Mouse (Mus musculus) c-Kit-positive CD71-positive TER-119-positive erythroid progenitor cells, embryonic 14.5 days (primary cell): Measurements from ENCODE around the gene Havcr2.
A peak's percentile ranks its signal among the peaks of the same experiment; 100 is the strongest.
"Not testable (repeated sequence)": the region's sequence is repeated elsewhere in the genome, so short reads cannot be mapped to it uniquely, and the experiment has no call there.

Experiments used
- DNase-seq: peaks from one replicate; pipeline ENCODE4 v3.0.0-alpha.2; 2013; ENCODE audit warnings: low spot score

Gene Havcr2

GRCm38 (mm10) chr11:46454453-46455045 is at the start of gene Havcr2:
TSS of gene Havcr2 (plus strand) at chr11:46454935.
- DNase-seq: peak; percentile 67

- no peak for DNase-seq
These were observed 49.7 kb upstream of the Havcr2 start for GRCm38 (mm10) chr11:46404986-46405385.

GRCm38 (mm10) chr11:46406721-46407120 is 48.0 kb upstream of the Havcr2 start:
- no peak for DNase-seq

GRCm38 (mm10) chr11:46410018-46410563 is 44.6 kb upstream of the Havcr2 start:
- no peak for DNase-seq

- DNase-seq: no peak
These were observed 36.3 kb upstream of the Havcr2 start for GRCm38 (mm10) chr11:46418438-46418837.

GRCm38 (mm10) chr11:46418860-46419259 is 35.9 kb upstream of the Havcr2 start:
- no peak for DNase-seq

GRCm38 (mm10) chr11:46421086-46421888 is 33.4 kb upstream of the Havcr2 start:
- DNase-seq: no peak

- not testable (repeated sequence) for DNase-seq
These were observed 26.6 kb upstream of the Havcr2 start for GRCm38 (mm10) chr11:46428131-46428530.

- DNase-seq: no peak
These were observed 24.6 kb upstream of the Havcr2 start for GRCm38 (mm10) chr11:46430123-46430522.

- DNase-seq: peak; percentile 80
These were observed 23.6 kb upstream of the Havcr2 start for GRCm38 (mm10) chr11:46431129-46431528.

- DNase-seq: peak; percentile 57
These were observed 19.4 kb upstream of the Havcr2 start for GRCm38 (mm10) chr11:46435363-46435762.

- peak; percentile 98 for DNase-seq
These were observed 17.8 kb upstream of the Havcr2 start, which contains the start of gene Med7 for GRCm38 (mm10) chr11:46436760-46437458. TSS of gene Med7 (plus strand) at chr11:46436925.

GRCm38 (mm10) chr11:46437459-46438000 is 17.2 kb upstream of the Havcr2 start:
- peak; percentile 81 for DNase-seq

- DNase-seq: peak; percentile 42
These were observed 15.7 kb upstream of the Havcr2 start for GRCm38 (mm10) chr11:46439005-46439543.

- DNase-seq: peak; percentile 70
These were observed 13.0 kb upstream of the Havcr2 start for GRCm38 (mm10) chr11:46441774-46442173.

- DNase-seq: no peak
These were observed 11.6 kb upstream of the Havcr2 start for GRCm38 (mm10) chr11:46443152-46443551.

- DNase-seq: no peak
These were observed 10.8 kb upstream of the Havcr2 start for GRCm38 (mm10) chr11:46443979-46444378.

- no peak for DNase-seq
These were observed 8.6 kb upstream of the Havcr2 start for GRCm38 (mm10) chr11:46446150-46446549.

- DNase-seq: no peak
These were observed 6.9 kb upstream of the Havcr2 start for GRCm38 (mm10) chr11:46447644-46448484.

- DNase-seq: no peak
These were observed 5.2 kb upstream of the Havcr2 start for GRCm38 (mm10) chr11:46449461-46450080.
